Mouse (Mus musculus): ENCODE results near the gene Sart1. TPM values are rescaled to one million over a fixed set of nuclear protein-coding genes. Genes with fewer than 3 reads are reported as not detected.
A peak's percentile ranks its signal among the peaks of the same experiment; 100 is the strongest.
"Not testable (repeated sequence)": the region's sequence is repeated elsewhere in the genome, so short reads cannot be mapped to it uniquely, and the experiment has no call there.

Gene Sart1
- polyA plus RNA-seq, 1 experiment from 2014 or later, result 34.3 TPM

- no peaks in the 10 kb centered on the region for H3K27me3 ChIP-seq
- H3K4me1 ChIP-seq (replicated peaks), result peaks cover 23% of the 10 kb centered on the region
- peak overlapping the region; percentile 80 for H3K9ac ChIP-seq
- 10% methylated on average over 11 of the region's 11 CpGs for WGBS
- peak overlapping the region; percentile 96 for H3K27ac ChIP-seq
- H3K4me2 ChIP-seq, result peak overlapping the region; percentile 80
- H3K4me3 ChIP-seq, result peak overlapping the region; percentile 90
- no peaks in the 10 kb centered on the region for H3K9me3 ChIP-seq (replicated peaks)
- ATAC-seq (replicated peaks; ENCODE audit: insufficient number of reproducible peaks, insufficient read depth, low FRiP score, low read depth), result no peak
- H3K36me3 ChIP-seq, result peaks cover 51% of the 10 kb centered on the region
Measured at GRCm38 (mm10) chr19:5367455-5367854, 21.0 kb downstream of the Sart1 start.

- Histone ChIP-seq H3K4me1 (replicated peaks) (peaks cover 23% of the 10 kb centered on the region), H3K9ac (peak within 1 kb of the TSS; percentile 80), H3K9me3 (replicated peaks) (no peaks in the 10 kb centered on the region), H3K4me3 (peak within 1 kb of the TSS; percentile 90), H3K27me3 (no peaks in the 10 kb centered on the region), H3K27ac (peak within 1 kb of the TSS; percentile 96), H3K4me2 (peak within 1 kb of the TSS; percentile 80), H3K36me3 (peaks cover 46% of the 10 kb centered on the region)
- 0% methylated on average over 33 of the region's 33 CpGs for WGBS
- peak; percentile 6 for ATAC-seq (replicated peaks; ENCODE audit: insufficient number of reproducible peaks, insufficient read depth, low FRiP score, low read depth)
Measured at GRCm38 (mm10) chr19:5367053-5367359, 21.5 kb downstream of the Sart1 start, which contains the start of gene Banf1. Gene Banf1 (minus strand): TSS chr19:5367168.

GRCm38 (mm10) chr19:5366175-5367052, 22.1 kb downstream of the Sart1 start, which contains the start of gene Eif1ad:
Gene Eif1ad (plus strand): TSS chr19:5366741.
- Histone ChIP-seq H3K9ac (peak within 1 kb of the TSS; percentile 80), H3K9me3 (replicated peaks) (no peaks in the 10 kb centered on the region), H3K4me3 (peak within 1 kb of the TSS; percentile 90), H3K36me3 (peaks cover 41% of the 10 kb centered on the region), H3K27me3 (no peaks in the 10 kb centered on the region), H3K27ac (peak within 1 kb of the TSS; percentile 96), H3K4me1 (replicated peaks) (peaks cover 27% of the 10 kb centered on the region), H3K4me2 (peak within 1 kb of the TSS; percentile 80)
- ATAC-seq (replicated peaks; ENCODE audit: insufficient number of reproducible peaks, insufficient read depth, low FRiP score, low read depth), result peak; percentile 93
- WGBS, result under 1% methylated on average over 91 of the region's 92 CpGs

DNA sequence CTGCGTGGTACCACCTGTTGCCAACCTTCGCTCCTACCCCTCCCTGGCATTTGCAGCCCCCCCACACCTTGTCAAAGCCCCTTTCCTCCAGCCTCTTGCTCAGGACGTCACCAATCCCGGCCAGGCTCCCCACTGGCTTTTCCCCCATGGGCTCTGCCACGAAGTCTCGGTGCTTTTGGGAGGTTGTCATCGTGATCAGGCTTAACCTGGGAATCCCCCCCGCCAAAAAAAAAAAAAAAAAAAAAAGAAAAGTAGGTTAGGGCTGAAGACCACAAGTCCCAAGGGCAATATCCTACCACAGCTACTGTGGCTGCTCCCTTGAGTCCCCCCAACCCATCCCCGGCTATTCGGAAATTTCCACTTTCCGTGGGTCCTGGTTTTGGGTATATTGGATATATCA, 22.8 kb downstream of the Sart1 start:
- Histone ChIP-seq H3K4me1 (replicated peaks) (peaks cover 32% of the 10 kb centered on the region), H3K9me3 (replicated peaks) (no peaks in the 10 kb centered on the region), H3K4me3 (peak overlapping the region; percentile 90), H3K9ac (peak overlapping the region; percentile 80), H3K27ac (peak overlapping the region; percentile 96), H3K36me3 (peaks cover 39% of the 10 kb centered on the region), H3K4me2 (peak overlapping the region; percentile 80), H3K27me3 (no peaks in the 10 kb centered on the region)
- 18% methylated on average over 11 of the region's 11 CpGs for WGBS
- no peak for ATAC-seq (replicated peaks; ENCODE audit: insufficient number of reproducible peaks, insufficient read depth, low FRiP score, low read depth)

GRCm38 (mm10) chr19:5364124-5364523, 24.4 kb downstream of the Sart1 start:
- no peak overlapping the region for H3K9ac ChIP-seq

GRCm38 (mm10) chr19:5362186-5362585, 26.3 kb downstream of the Sart1 start:
- 80% methylated on average over 2 of the region's 2 CpGs for WGBS
- H3K9ac ChIP-seq, result no peak overlapping the region

More at GRCm38 (mm10) chr19:5364124-5364523, 24.4 kb downstream of the Sart1 start:
- no peaks in the 10 kb centered on the region for H3K27me3 ChIP-seq
- H3K4me2 ChIP-seq, result no peak overlapping the region
- H3K9me3 ChIP-seq (replicated peaks), result no peaks in the 10 kb centered on the region
- H3K36me3 ChIP-seq, result peaks cover 23% of the 10 kb centered on the region
- H3K27ac ChIP-seq, result no peak overlapping the region
- H3K4me3 ChIP-seq, result no peak overlapping the region
- 67% methylated on average over 2 of the region's 2 CpGs for WGBS
- peaks cover 32% of the 10 kb centered on the region for H3K4me1 ChIP-seq (replicated peaks)
- no peak for ATAC-seq (replicated peaks; ENCODE audit: insufficient number of reproducible peaks, insufficient read depth, low FRiP score, low read depth)

GRCm38 (mm10) chr19:5356080-5356479, 32.4 kb downstream of the Sart1 start:
- Histone ChIP-seq H3K4me3 (no peak overlapping the region), H3K27ac (no peak overlapping the region), H3K4me1 (replicated peaks) (peaks cover 2% of the 10 kb centered on the region; the same call in 1 of the 2 replicates), H3K27me3 (no peaks in the 10 kb centered on the region), H3K4me2 (no peak overlapping the region), H3K36me3 (no peaks in the 10 kb centered on the region), H3K9ac (no peak overlapping the region), H3K9me3 (replicated peaks) (no peaks in the 10 kb centered on the region)
- no peak for ATAC-seq (replicated peaks; ENCODE audit: insufficient number of reproducible peaks, insufficient read depth, low FRiP score, low read depth)
- no CpG with 5 or more reads among the region's 1 CpGs for WGBS

More at GRCm38 (mm10) chr19:5362186-5362585, 26.3 kb downstream of the Sart1 start:
- Histone ChIP-seq H3K4me1 (replicated peaks) (peaks cover 19% of the 10 kb centered on the region), H3K27ac (no peak overlapping the region), H3K27me3 (no peaks in the 10 kb centered on the region), H3K4me3 (no peak overlapping the region), H3K4me2 (no peak overlapping the region), H3K36me3 (peaks cover 13% of the 10 kb centered on the region; the same call in 1 of the 2 replicates), H3K9me3 (replicated peaks) (no peaks in the 10 kb centered on the region)
- no peak for ATAC-seq (replicated peaks; ENCODE audit: insufficient number of reproducible peaks, insufficient read depth, low FRiP score, low read depth)

GRCm38 (mm10) chr19:5353609-5354008, 34.9 kb downstream of the Sart1 start:
- H3K27me3 ChIP-seq, result 0 out of 2 replicates have a peak, but pooled peaks cover 3% of the 10 kb centered on the region
- H3K4me3 ChIP-seq, result no peak overlapping the region
- H3K4me1 ChIP-seq (replicated peaks), result peaks cover 6% of the 10 kb centered on the region; the same call in 1 of the 2 replicates
- H3K9me3 ChIP-seq (replicated peaks), result no peaks in the 10 kb centered on the region
- no peaks in the 10 kb centered on the region for H3K36me3 ChIP-seq
- no peak overlapping the region for H3K9ac ChIP-seq
- no peak overlapping the region for H3K27ac ChIP-seq
- 75% methylated on average over 2 of the region's 2 CpGs for WGBS
- ATAC-seq (replicated peaks; ENCODE audit: insufficient number of reproducible peaks, insufficient read depth, low FRiP score, low read depth), result no peak
- no peak overlapping the region for H3K4me2 ChIP-seq

GRCm38 (mm10) chr19:5349502-5349873, 39.0 kb downstream of the Sart1 start, which contains the start of gene Cst6:
Gene Cst6 (minus strand): TSS chr19:5349574.
- H3K4me2 ChIP-seq, result peak within 1 kb of the TSS; percentile 90
- not testable (repeated sequence) for H3K27ac ChIP-seq
- 63% methylated on average over 6 of the region's 6 CpGs for WGBS

DNA sequence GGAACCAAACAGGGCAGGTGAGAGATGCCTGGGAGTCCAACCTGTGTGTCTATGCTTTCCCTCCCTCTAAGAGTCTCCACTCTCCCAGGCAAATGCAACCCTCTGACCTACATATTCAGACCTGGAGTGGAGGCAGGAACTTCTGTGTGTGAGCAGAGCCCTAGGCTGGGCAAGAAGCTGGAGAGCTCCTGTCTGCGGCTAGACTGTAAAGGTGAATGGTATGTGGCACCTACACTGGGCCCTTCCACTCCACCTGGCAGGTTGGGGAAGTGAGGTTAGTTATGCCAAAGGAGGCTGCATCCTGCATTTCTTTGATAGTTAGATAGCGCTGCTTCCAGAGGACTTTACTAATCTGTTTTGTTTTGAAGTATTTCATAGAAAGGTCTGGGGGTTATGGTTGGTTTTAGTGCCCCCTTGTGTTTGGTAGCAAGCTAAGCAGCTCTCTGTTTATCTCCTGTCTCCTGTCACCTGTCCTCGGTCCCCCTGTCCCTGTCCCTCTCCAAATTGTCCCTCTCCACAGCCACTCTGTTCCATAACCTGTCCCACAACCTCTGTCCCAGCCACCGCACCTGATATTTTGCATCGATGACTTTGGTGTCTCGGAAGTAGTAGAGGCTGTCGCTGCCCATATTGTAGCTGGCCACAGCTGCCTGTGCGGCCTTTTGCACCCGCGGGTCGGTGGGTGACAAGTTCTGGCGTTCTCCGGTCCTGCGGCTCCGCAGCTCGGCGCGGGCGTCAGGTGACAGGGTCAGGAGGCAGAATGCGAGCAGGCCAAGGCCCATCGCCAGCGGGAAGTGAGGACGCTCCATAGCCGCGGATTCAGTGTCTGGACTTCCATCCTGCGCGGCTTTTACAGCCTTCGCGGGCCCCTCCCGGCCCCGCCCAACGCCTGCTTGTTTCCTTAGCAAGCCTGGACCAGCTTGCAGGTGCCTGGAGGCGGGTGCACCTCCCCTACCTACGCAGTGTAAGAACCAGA, 39.7 kb downstream of the Sart1 start:
- Histone ChIP-seq H3K9me3 (replicated peaks) (no peaks in the 10 kb centered on the region), H3K27ac (no peak overlapping the region)
- no peak for ATAC-seq (replicated peaks; ENCODE audit: insufficient number of reproducible peaks, insufficient read depth, low FRiP score, low read depth)

More at GRCm38 (mm10) chr19:5349502-5349873, 39.0 kb downstream of the Sart1 start, which contains the start of gene Cst6:
- H3K27me3 ChIP-seq; ATAC-seq (replicated peaks; ENCODE audit: insufficient number of reproducible peaks, insufficient read depth, low FRiP score, low read depth); H3K4me1 ChIP-seq (replicated peaks); H3K36me3 ChIP-seq; H3K9me3 ChIP-seq (replicated peaks): not testable (repeated sequence)
- H3K9ac ChIP-seq, result peak within 1 kb of the TSS; percentile 41
- H3K4me3 ChIP-seq, result peak within 1 kb of the TSS; percentile 49

GRCm38 (mm10) chr19:5348064-5348463, 40.4 kb downstream of the Sart1 start:
- ATAC-seq (replicated peaks; ENCODE audit: insufficient number of reproducible peaks, insufficient read depth, low FRiP score, low read depth), result no peak
- Histone ChIP-seq H3K4me2 (no peak overlapping the region), H3K27ac (no peak overlapping the region), H3K9me3 (replicated peaks) (no peaks in the 10 kb centered on the region), H3K4me3 (no peak overlapping the region), H3K9ac (no peak overlapping the region), H3K4me1 (replicated peaks) (peaks cover 10% of the 10 kb centered on the region; the same call in 1 of the 2 replicates), H3K27me3 (0 out of 2 replicates have a peak, but pooled peaks cover 3% of the 10 kb centered on the region), H3K36me3 (no peaks in the 10 kb centered on the region)
- 71% methylated on average over 6 of the region's 6 CpGs for WGBS

More for the DNA sequence above, 39.7 kb downstream of the Sart1 start:
- Histone ChIP-seq H3K4me1 (replicated peaks) (peaks cover 10% of the 10 kb centered on the region; the same call in 1 of the 2 replicates), H3K9ac (peak overlapping the region; percentile 41), H3K27me3 (0 out of 2 replicates have a peak, but pooled peaks cover 3% of the 10 kb centered on the region), H3K4me2 (peak overlapping the region; percentile 90), H3K4me3 (peak overlapping the region; percentile 49), H3K36me3 (no peaks in the 10 kb centered on the region)
- 5% methylated on average over 34 of the region's 34 CpGs for WGBS

All from heart, embryonic 15.5 days (tissue).